8 mouse cellular contexts compared by ENCODE assay signal in the genomic region with DNA sequence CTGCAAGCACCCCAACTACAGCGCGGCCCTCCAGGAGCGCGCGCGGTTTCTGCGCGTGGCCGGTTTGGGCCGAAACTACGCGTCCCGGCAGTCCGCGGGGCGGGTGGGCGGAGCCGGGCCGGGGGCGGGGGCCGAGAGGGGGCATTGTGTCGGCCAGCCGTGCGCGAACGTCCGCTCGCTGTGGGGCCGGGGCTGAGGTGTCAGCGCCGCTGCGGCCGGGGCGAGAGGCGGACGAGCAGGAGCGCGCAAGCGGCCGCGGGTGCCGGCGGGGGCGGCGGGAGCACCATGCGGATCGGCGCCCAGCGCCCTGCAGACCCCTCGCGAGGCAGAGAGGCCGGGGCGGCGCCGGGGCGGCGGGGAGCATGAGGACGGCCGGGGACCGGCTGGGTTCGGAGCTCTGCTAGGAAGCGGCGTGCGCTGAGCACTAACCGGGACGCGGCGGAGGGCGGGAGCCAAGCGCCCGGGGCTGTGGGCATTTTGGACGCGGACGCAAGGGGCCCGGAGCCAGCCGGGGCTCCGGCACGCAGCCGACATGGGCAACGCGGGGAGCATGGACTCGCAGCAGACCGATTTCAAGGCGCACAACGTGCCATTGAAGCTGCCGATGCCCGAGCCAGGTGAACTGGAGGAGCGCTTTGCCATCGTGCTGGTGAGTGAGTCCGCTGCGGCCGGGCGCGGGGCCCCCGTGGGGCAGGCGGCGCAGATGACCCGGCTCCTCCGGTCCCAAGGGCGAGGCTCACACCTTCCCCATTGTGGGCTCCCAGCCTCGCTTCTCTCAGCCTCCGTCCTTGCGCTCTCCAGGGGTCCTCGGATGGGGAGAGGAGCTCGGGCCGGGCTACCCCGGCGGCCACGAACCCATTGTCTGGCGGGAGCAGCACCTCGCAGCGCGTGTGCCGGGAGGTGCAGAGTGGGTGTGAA. TPM values are rescaled to one million over a fixed set of nuclear protein-coding genes. Genes with fewer than 3 reads are reported as not detected.
DNase-seq lines count a peak whose midpoint lies in the region; TF ChIP-seq lines count a peak whose summit lies in the region.

Gene Fmnl2 (plus strand): TSS at position 250 of the 918 bp plus-strand sequence.

- intact Hi-C loops in gastrocnemius, postnatal 14 days (cut with DNase I; ENCODE audit: low total_unique reads) = loop anchor here (10.0 kb wide), 1 partner anchor 107 kb away; no protein-coding TSS in a partner anchor
- intact Hi-C loops in left cerebral cortex, adult 2 months (cut with DNase I) = loop anchor here (2.0 to 5.0 kb wide), 5 partner anchors 79 to 225 kb away; no protein-coding TSS in a partner anchor

- DNase-seq in adrenal gland, adult (ENCODE audit: inconsistent age in 2 of 2, low spot score in 1 of 2) = peak; percentile 89 to 96
- DNase-seq in gastrocnemius, postnatal 14 days = peak; percentile 85
- DNase-seq in hindlimb bud, embryonic 11.5 days (ENCODE audit: extremely low spot score, low read depth, low spot score) = peak; percentile 28
- peak; percentile 76 to 78 for DNase-seq in left cerebral cortex, adult 2 months (ENCODE audit: extremely low spot score in 1 of 2, low spot score in 2 of 2)
- peak; percentile 81 to 87 for DNase-seq in lung, postnatal 4 days
- DNase-seq in right cerebral cortex, postnatal 10 days (ENCODE audit: low spot score in 2 of 2) = peak; percentile 85
- DNase-seq in urinary bladder, postnatal 25 days (ENCODE audit: low spot score) = peak; percentile 62

- peak within 1 kb of the TSS; percentile 99 for H3K4me3 ChIP-seq in cortical plate, adult 2 months (ENCODE audit: insufficient read depth, low read length)
- peak within 1 kb of the TSS; percentile 93 for H3K4me3 ChIP-seq in left cerebral cortex, adult 2 months

- no peak for TF ChIP-seq CTCF in cortical plate, adult 2 months (IDR thresholded peaks at IDR 0.05; ENCODE audit: extremely low read depth, insufficient read depth, low read length)
- no peak; the same call in 1 of the 2 replicates for TF ChIP-seq CTCF in left cerebral cortex, adult 2 months (IDR thresholded peaks at IDR 0.05)

- TF ChIP-seq POLR2A in cortical plate, adult 2 months (IDR thresholded peaks at IDR 0.05; ENCODE audit: extremely low read depth, insufficient read depth, low read length) = peak; percentile 39; the same call in 1 of the 2 replicates

- H3K4me1 ChIP-seq in cortical plate, adult 2 months (ENCODE audit: control insufficient read depth, insufficient read depth, low read length) = peaks cover 5% of the 10 kb centered on the region

- peak within 1 kb of the TSS; percentile 90 for H3K27ac ChIP-seq in cortical plate, adult 2 months (ENCODE audit: insufficient read depth, low read length)
- peak within 1 kb of the TSS; percentile 83 for H3K27ac ChIP-seq in left cerebral cortex, adult 2 months

RNA-seq across cellular contexts. Expression of gene Fmnl2, which starts in this region (rescaled TPM):
- 24.9 and 25.2 TPM in 2 replicates for polyA plus RNA-seq in cortical plate, adult 2 months (2012; rRNA removed)
- 1 to 10 TPM; 6.5 to 9.1 TPM for total RNA-seq in gastrocnemius, postnatal 14 days (2021)
- total RNA-seq in left cerebral cortex, adult 2 months (2021) = 10 to 100 TPM; 41.8 to 42.0 TPM

Comparison
In these comparisons a context has a peak if more than half of its experiments do, and no peak if none do; other contexts are left out.
1. Peak in every context shown above with its lines: DNase-seq, H3K4me3 ChIP-seq and H3K27ac ChIP-seq.
2. RNA of gene Fmnl2 (total RNA-seq): 41.8 to 42.0 TPM in left cerebral cortex, adult 2 months; 6.5 to 9.1 TPM in gastrocnemius, postnatal 14 days; every median in the first group is over 4 times any median in the second.
3. DNase-seq: peak in every context shown above with its lines; median percentile 92 in adrenal gland, adult; 85 in gastrocnemius, postnatal 14 days; 85 in right cerebral cortex, postnatal 10 days; 84 in lung, postnatal 4 days; 77 in left cerebral cortex, adult 2 months; 62 in urinary bladder, postnatal 25 days; 28 in hindlimb bud, embryonic 11.5 days.